Mouse (Mus musculus) heart, postnatal 0 days (tissue): ENCODE measurements at regions not wholly inside any gene's neighbourhood (a gene's known extent, or its start where the extent isn't known, plus 50 kb on each side); places are given as distances from the start of the nearest gene placed in this dataset.

Source experiments
- CTCF ChIP-seq: IDR thresholded peaks from 2 replicates; pipeline ENCODE4 v1.5.1; 2016; ENCODE audit warnings: antibody characterized with exemption, control low read depth, low read depth
- EP300 ChIP-seq: IDR thresholded peaks from 2 replicates; pipeline ENCODE4 v1.6.1; 2016; ENCODE audit warnings: antibody characterized with exemption, low read depth

- TF ChIP-seq CTCF (no peak), EP300 (no peak)
Observed at GRCm38 (mm10) chr13:34464221-34464620, 119.2 kb upstream of the Slc22a23 start.
